Mouse (Mus musculus) hindbrain, embryonic 14.5 days (tissue): ENCODE results near the gene Ccdc154. TPM values are rescaled to one million over a fixed set of nuclear protein-coding genes. Genes with fewer than 3 reads are reported as not detected.

Source experiments
- ATAC-seq: fragments of 200-750 bp; cut with Nextera tagmentation; 2 replicates; pipeline ENCODE4 v1.8.0; 2017; ENCODE audit warnings: moderate number of reproducible peaks, mild to moderate bottlenecking, moderate TSS enrichment, moderate library complexity; ENCODE audit not compliant: low FRiP score
- DNase-seq: peaks from one replicate; pipeline ENCODE4 v3.0.0-alpha.2; 2015; ENCODE audit warnings: low spot score
- H3K27ac ChIP-seq: fragments of 300-500 bp; sonication (generic); 2 replicates; pipeline ENCODE4 v1.5.1; 2014; ENCODE audit warnings: mild to moderate bottlenecking, moderate library complexity
- H3K27me3 ChIP-seq: fragments of 300-500 bp; sonication (generic); 2 replicates; pipeline ENCODE4 v1.6.1; 2014; ENCODE audit warnings: mild to moderate bottlenecking, low read length, mixed read lengths; ENCODE audit not compliant: control insufficient read depth, insufficient read depth
- H3K36me3 ChIP-seq: fragments of 300-500 bp; sonication (generic); replicated peaks from 2 replicates; pipeline ENCODE4 v1.6.1; 2014; ENCODE audit not compliant: control insufficient read depth, insufficient read depth
- H3K4me1 ChIP-seq: fragments of 300-500 bp; sonication (generic); replicated peaks from 2 replicates; pipeline ENCODE4 v1.6.1; 2014; ENCODE audit warnings: antibody characterized with exemption, low read length, mixed read lengths; ENCODE audit not compliant: control insufficient read depth, insufficient read depth
- H3K4me2 ChIP-seq: fragments of 300-500 bp; sonication (generic); replicated peaks from 2 replicates; pipeline ENCODE4 v1.6.1; 2014; ENCODE audit warnings: mild to moderate bottlenecking, moderate library complexity
- H3K4me3 ChIP-seq: fragments of 300-500 bp; sonication (generic); replicated peaks from 2 replicates; pipeline ENCODE4 v1.5.1; 2014; ENCODE audit warnings: mild to moderate bottlenecking, low read length
- H3K9ac ChIP-seq: fragments of 300-500 bp; sonication (generic); 2 replicates; pipeline ENCODE4 v1.6.1; 2014
- H3K9me3 ChIP-seq: fragments of 300-500 bp; sonication (generic); 2 replicates; pipeline ENCODE4 v1.6.1; 2016; ENCODE audit warnings: low read length; ENCODE audit not compliant: control insufficient read depth
- WGBS: fragments of 180-500 bp; shearing (Covaris S2); extraction: QIAGEN DNeasy Blood & Tissue Kit; methylation state at CpG from one replicate; pipeline ENCODE4 v1.1.7; 2014; 5-methylcytosine and 5-hydroxymethylcytosine counted together
- polyA plus RNA-seq: library from polyadenylated mRNA; unstranded; fragments of >200 nt; fragmentation: Nextera tagmentation; extraction: Ambion mirVana; gene quantifications from 2 replicates; pipeline ENCODE4 v1.2.1, GENCODE M21; 2014

The Ccdc154 gene
- polyA plus RNA-seq, 1 experiment from 2014 or later, result not detected

DNA sequence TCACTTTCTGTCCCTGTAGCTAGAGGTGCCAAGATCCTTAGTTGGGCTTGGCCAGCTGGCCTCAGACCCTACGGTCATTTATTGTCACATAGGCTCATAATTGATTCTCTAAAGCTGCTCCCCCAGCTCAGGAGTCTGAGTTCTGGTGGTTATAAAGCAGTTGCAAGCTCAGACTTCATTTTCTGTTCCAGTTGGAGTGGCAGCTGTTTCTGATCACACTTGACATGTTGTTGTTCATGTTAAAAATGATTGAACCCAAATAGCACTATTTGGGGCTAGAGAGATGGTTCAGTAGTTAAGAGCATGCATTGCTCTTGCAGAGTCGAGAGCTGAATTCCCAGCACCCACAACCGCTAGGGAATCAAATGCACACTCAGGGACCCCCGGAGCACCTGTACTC, 47.7 kb downstream of the Ccdc154 start:
- no peak overlapping the region for H3K9ac ChIP-seq
- ATAC-seq (no peak), DNase-seq (no peak)
- peaks cover 99% of the 10 kb centered on the region for H3K36me3 ChIP-seq
- 91% methylated on average over 4 of the region's 4 CpGs for WGBS
- no peak overlapping the region for H3K4me3 ChIP-seq
- no peaks in the 10 kb centered on the region for H3K4me1 ChIP-seq
- no peak overlapping the region for H3K27ac ChIP-seq
- no peak overlapping the region for H3K4me2 ChIP-seq
- no peaks in the 10 kb centered on the region for H3K27me3 ChIP-seq
- H3K9me3 ChIP-seq, result no peaks in the 10 kb centered on the region

DNA sequence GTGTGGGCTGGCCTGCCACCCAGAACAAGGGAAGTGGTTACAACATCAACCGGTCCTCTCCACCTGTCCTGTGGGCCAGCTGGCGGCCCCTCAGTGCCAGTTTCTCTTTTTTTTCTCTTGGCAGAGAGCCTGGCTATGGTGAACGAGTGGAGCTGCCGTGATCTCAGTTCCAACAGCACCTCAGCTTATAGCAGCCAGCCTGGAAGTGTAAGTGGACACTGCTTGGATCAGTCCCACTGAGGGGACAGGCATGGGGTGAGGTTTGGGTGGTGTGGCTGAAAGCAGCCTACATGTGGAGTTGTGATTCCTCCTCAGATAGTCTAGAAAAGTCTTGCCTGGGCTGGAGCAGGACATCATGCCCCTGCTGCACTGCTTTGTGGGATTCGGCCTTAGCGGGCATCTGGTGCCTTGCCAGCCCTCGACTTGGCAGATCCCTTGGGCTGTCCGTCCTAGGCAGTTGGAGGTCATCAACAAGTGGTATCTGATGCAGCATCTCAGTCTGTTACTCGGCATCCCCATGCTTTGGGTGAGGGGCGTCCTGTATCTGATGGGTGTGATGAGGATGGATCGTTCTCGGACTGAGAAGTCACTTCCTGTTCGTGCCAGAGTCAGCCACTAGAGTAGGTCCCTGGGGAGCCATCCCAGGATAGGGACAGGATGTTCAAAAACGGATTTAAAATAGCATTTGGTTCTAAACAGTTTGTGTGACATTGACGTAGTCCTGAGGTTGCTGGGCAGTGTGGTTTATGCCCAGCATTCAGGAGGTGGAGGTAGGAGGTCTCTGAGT, 48.6 kb downstream of the Ccdc154 start:
- Histone ChIP-seq H3K36me3 (peaks cover 98% of the 10 kb centered on the region), H3K27ac (no peak overlapping the region), H3K4me1 (no peaks in the 10 kb centered on the region), H3K4me3 (no peak overlapping the region), H3K9ac (no peak overlapping the region), H3K9me3 (no peaks in the 10 kb centered on the region), H3K4me2 (no peak overlapping the region), H3K27me3 (no peaks in the 10 kb centered on the region)
- ATAC-seq, result no peak
- WGBS, result 87% methylated on average over 15 of the region's 15 CpGs
- no peak for DNase-seq

DNA sequence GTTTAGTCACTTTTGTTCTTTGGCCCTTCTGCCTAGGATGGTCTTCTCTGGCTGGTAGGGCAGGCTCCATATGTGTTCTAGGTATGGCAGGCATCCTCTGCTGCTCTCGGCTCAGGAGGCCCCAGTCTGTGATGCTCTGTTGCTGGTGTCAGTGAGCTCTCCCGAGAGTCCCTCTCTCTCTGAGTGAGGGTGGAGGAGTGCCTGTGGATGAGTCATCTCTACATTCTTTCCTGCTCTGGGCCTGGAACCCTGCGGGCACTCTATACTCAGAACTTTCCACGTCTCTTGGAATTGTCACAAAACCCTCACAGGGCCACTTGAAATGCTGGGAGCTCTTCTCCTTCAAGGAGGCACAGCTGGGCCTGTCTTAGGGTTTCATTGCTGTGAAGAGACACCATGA, 49.4 kb downstream of the Ccdc154 start:
- H3K4me2 ChIP-seq, result no peak overlapping the region
- no peak overlapping the region for H3K9ac ChIP-seq
- H3K4me1 ChIP-seq, result no peaks in the 10 kb centered on the region
- H3K4me3 ChIP-seq, result no peak overlapping the region
- ATAC-seq, result no peak
- H3K27ac ChIP-seq, result no peak overlapping the region
- H3K9me3 ChIP-seq, result no peaks in the 10 kb centered on the region
- no peaks in the 10 kb centered on the region for H3K27me3 ChIP-seq
- no peak for DNase-seq
- WGBS, result 91% methylated on average over 4 of the region's 4 CpGs
- H3K36me3 ChIP-seq, result peaks cover 97% of the 10 kb centered on the region

DNA sequence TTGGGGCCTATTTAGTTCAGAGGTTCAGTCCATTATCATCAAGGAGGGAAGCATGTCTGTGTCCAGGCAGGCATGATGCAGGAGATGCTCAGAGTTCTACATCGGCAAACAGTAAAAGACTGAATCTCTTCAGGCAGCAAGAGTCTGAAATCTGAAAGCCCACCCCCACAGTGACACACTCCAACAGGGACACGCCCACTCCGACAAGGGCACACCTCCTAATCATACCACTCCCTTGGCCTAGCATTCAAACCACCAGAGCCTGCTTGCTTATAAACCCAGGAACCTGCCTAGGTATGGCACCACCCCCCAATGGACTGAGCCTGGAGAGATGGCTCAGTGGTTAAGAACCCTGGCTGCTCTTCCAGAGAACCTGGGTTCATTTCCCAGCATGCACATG, 53.2 kb downstream of the Ccdc154 start:
- no peak for DNase-seq
- Histone ChIP-seq H3K4me3 (no peak overlapping the region), H3K9me3 (no peaks in the 10 kb centered on the region), H3K4me2 (no peak overlapping the region), H3K27me3 (no peaks in the 10 kb centered on the region), H3K27ac (no peak overlapping the region), H3K9ac (no peak overlapping the region), H3K4me1 (no peaks in the 10 kb centered on the region), H3K36me3 (peaks cover 90% of the 10 kb centered on the region)
- no peak for ATAC-seq
- WGBS, result 89% methylated on average over 3 of the region's 3 CpGs

DNA sequence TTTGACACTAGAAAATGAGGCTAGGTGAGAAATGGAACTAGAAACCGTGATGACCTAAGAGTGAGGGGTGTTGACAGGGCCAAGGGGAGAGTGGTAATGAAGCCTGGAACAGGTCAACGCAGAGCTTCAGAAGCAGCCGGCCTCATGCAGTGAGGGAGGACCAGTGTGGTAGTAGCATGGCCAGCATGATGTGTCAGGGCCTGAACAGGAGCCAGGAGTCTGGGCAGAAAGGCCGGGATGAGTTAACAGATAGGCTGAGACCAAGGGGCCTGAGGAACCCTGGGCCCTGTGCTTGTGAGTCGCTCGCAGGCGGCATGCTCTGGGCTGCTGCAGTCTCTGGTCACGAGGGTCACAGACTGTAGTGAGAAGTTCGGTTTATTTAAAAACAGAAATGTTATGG, 56.7 kb downstream of the Ccdc154 start:
- Histone ChIP-seq H3K9ac (no peak overlapping the region), H3K4me3 (no peak overlapping the region), H3K36me3 (peaks cover 56% of the 10 kb centered on the region), H3K9me3 (no peaks in the 10 kb centered on the region), H3K27ac (no peak overlapping the region), H3K4me2 (no peak overlapping the region), H3K4me1 (0 out of 2 replicates have a peak, but pooled peaks cover 7% of the 10 kb centered on the region), H3K27me3 (no peaks in the 10 kb centered on the region)
- WGBS, result 92% methylated on average over 9 of the region's 9 CpGs
- ATAC-seq (no peak), DNase-seq (no peak)

DNA sequence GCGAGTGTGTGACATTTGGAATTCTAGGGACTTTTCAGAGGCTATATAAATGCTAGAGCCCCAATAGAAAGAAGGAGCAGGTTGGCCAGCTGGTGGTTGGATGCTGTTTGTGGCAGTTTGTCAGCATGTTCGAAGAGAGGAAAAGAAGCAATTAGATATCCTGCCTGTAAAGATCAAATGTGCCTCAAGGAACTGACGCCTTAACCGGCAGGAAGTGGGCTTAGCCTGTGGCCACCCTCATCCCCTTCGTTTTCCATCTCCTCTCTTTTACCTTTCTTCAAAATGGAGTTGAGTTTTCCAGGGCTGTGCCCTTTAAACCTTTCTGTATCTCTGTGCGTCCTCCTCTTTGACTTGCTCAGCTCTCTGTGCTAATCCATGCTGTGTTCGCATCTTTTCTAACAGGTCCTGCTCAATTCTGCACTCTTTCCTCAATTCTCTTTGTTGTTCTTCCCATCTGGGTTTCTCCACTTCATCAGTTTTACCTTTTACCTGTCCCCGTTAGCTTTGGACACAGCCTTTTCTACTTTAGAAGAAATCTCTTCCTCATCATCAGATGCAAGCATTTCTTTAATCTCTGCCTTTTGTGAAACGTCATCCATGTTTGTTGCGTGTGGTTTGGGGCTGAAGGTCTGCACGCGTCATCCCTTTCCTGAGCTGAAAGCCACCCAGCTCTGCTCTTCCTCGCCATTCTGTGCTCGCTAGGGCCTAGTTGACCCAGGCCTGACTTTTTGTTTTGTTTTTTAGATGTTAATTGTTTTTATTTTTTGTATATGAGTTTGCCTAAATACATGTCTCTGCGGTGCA, 57.4 kb downstream of the Ccdc154 start:
- WGBS, result 96% methylated on average over 15 of the region's 15 CpGs
- DNase-seq (no peak), ATAC-seq (no peak)
- H3K36me3 ChIP-seq, result peaks cover 49% of the 10 kb centered on the region
- 0 out of 2 replicates have a peak, but pooled peaks cover 7% of the 10 kb centered on the region for H3K4me1 ChIP-seq
- no peaks in the 10 kb centered on the region for H3K27me3 ChIP-seq
- H3K4me3 ChIP-seq, result no peak overlapping the region
- H3K4me2 ChIP-seq, result no peak overlapping the region
- no peak overlapping the region for H3K9ac ChIP-seq
- no peaks in the 10 kb centered on the region for H3K9me3 ChIP-seq
- H3K27ac ChIP-seq, result no peak overlapping the region

DNA sequence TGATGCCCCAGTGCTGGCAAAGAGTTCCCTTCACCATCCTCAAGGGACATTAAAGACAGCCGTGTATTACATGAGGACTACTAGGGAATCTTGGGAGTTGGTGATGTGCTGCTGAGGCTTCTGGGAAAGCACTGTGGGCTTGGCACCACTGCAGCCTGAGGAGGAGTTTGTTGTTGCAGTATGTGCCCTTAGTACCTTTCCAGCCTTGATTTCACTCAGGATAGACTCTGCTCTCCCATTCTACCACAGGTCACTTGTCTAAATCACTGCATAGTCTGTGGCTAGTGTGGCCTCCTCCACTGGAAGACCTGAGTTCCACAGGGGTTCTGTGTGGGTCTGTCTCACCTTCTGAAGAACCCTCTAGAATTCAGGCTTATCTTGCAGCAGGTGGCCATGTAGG, 58.5 kb downstream of the Ccdc154 start:
- WGBS, result 88% methylated on average over 1 of the region's 1 CpGs
- Histone ChIP-seq H3K4me2 (no peak overlapping the region), H3K9me3 (no peaks in the 10 kb centered on the region), H3K9ac (no peak overlapping the region), H3K4me3 (no peak overlapping the region), H3K4me1 (0 out of 2 replicates have a peak, but pooled peaks cover 7% of the 10 kb centered on the region), H3K36me3 (peaks cover 41% of the 10 kb centered on the region), H3K27ac (no peak overlapping the region), H3K27me3 (no peaks in the 10 kb centered on the region)
- ATAC-seq, result no peak
- no peak for DNase-seq

Other genes starting within 250 kb of the Ccdc154 start
- gene Mapk8ip3, start 225.5 kb upstream of the Ccdc154 start, polyA plus RNA-seq, result 86.0 and 90.1 TPM in 2 replicates
- gene Jpt2, start 201.8 kb upstream of the Ccdc154 start, polyA plus RNA-seq, result 58.2 and 60.6 TPM in 2 replicates
- 8.0 and 8.1 TPM in 2 replicates for gene Cramp1l, start 146.7 kb upstream of the Ccdc154 start, polyA plus RNA-seq
- gene Ift140, start 146.4 kb upstream of the Ccdc154 start, polyA plus RNA-seq, result 15.9 and 20.9 TPM in 2 replicates
- 11.3 and 12.4 TPM in 2 replicates for gene Tmem204, start 78.9 kb upstream of the Ccdc154 start, polyA plus RNA-seq
- 39.8 and 41.7 TPM in 2 replicates for gene Telo2, start 46.5 kb upstream of the Ccdc154 start, polyA plus RNA-seq
- not detected in 2 replicates for gene Ptx4, start 41.7 kb upstream of the Ccdc154 start, polyA plus RNA-seq
- gene Clcn7, start 29.1 kb upstream of the Ccdc154 start, polyA plus RNA-seq, result 28.1 and 29.4 TPM in 2 replicates
- gene Gm38655, start 13.0 kb downstream of the Ccdc154 start, polyA plus RNA-seq, result not detected in 2 replicates
- gene BC003965, start 22.1 kb downstream of the Ccdc154 start, polyA plus RNA-seq, result 30.3 and 31.5 TPM in 2 replicates
- gene Unkl, start 25.9 kb downstream of the Ccdc154 start, polyA plus RNA-seq, result 9.4 and 9.9 TPM in 2 replicates
- gene Gnptg, start 77.7 kb downstream of the Ccdc154 start, polyA plus RNA-seq, result 90.5 and 91.1 TPM in 2 replicates
- 52.1 and 53.4 TPM in 2 replicates for gene Tsr3, start 77.7 kb downstream of the Ccdc154 start, polyA plus RNA-seq
- 10.8 and 15.9 TPM in 2 replicates for gene Baiap3, start 93.9 kb downstream of the Ccdc154 start, polyA plus RNA-seq
- 430 and 441 TPM in 2 replicates for gene Ube2i, start 112.2 kb downstream of the Ccdc154 start, polyA plus RNA-seq
- gene Prss34, start 135.9 kb downstream of the Ccdc154 start, polyA plus RNA-seq, result not detected in 2 replicates
- gene Prss28, start 146.2 kb downstream of the Ccdc154 start, polyA plus RNA-seq, result not detected in 2 replicates
- gene Prss29, start 156.2 kb downstream of the Ccdc154 start, polyA plus RNA-seq, result not detected in 2 replicates
- gene Tpsab1, start 183.1 kb downstream of the Ccdc154 start, polyA plus RNA-seq, result not detected in 2 replicates
- gene Tpsb2, start 203.8 kb downstream of the Ccdc154 start, polyA plus RNA-seq, result 0.36 TPM in 1 of 2 replicates, not detected in the other
- 1.2 TPM in 1 of 2 replicates, not detected in the other for gene Tpsg1, start 206.8 kb downstream of the Ccdc154 start, polyA plus RNA-seq